Mouse (Mus musculus): ENCODE data around the gene Ccin. TPM values are rescaled to one million over a fixed set of nuclear protein-coding genes. Genes with fewer than 3 reads are reported as not detected.
A peak's percentile ranks its signal among the peaks of the same experiment; 100 is the strongest.

Gene Ccin
- polyA plus RNA-seq, 1 experiment from 2014 or later, result not detected

DNA sequence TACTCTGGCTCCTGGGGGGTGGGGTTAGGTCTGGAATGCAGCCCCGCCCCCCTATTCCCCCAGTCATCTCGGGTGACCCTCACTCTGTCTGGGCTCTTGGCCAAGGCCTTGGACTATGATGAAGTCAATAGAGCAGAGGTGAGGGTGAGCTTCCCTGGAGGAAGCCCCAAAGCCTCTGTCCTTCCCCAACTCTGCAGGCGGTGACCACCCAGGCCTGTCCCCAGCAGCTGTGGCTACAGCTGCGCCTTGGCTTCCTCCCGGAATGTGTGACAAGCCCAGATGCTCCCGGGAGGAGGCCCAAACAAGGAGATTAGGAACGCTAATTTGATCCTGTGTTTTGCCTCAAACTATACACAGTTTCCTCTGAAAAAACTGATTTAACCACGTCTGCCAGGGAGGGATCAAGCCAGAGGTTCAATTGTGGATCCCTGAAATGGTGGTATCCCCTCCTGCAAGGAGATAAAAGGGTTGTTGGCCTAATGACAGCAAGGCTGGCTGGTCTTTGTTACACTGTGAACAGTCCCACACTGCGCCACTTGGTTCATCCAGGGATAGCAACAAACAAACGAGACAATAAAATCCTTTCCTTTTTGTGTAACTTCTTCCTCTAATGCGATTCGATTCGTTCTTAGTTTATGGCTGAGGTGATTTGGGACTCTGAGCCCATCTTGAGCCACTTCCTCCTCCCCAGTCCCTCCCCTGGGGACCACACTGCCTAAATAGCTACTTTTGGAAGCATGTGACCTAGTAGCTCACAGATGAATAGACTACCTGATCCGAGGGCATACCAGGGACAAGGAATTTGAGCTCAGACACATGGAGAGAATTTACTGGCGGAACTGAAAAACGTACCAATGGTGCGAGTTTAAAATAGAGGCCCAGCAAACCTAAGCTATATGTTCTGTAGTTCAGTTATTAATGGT is 4.5 kb upstream of the Ccin start:
- H3K27me3 ChIP-seq (ENCODE audit: insufficient read depth, low read length), result no peaks in the 10 kb centered on the region
- DNase-seq, result peak; percentile 61
- H3K9me3 ChIP-seq (ENCODE audit: low read length), result no peaks in the 10 kb centered on the region
- H3K27ac ChIP-seq (ENCODE audit: low read depth), result peak overlapping the region; percentile 50
- peaks cover 2% of the 10 kb centered on the region; the same call in 1 of the 2 replicates for H3K36me3 ChIP-seq (replicated peaks; ENCODE audit: insufficient read depth, low read length)
- H3K4me2 ChIP-seq (ENCODE audit: low read depth, low read length), result no peak overlapping the region
- peak; percentile 18; the same call in 1 of the 2 replicates for ATAC-seq
- TF ChIP-seq EP300 (IDR thresholded peaks at IDR 0.05; ENCODE audit: low read depth) (peak; percentile 44; the same call in 1 of the 2 replicates), CTCF (IDR thresholded peaks at IDR 0.05; ENCODE audit: low read depth) (no peak)
- H3K4me3 ChIP-seq (ENCODE audit: low read depth, low read length), result no peak overlapping the region
- H3K9ac ChIP-seq (replicated peaks), result 0 out of 2 replicates have a peak overlapping the region, but pooled peaks have one; percentile 6
- H3K4me1 ChIP-seq (ENCODE audit: insufficient read depth), result peaks cover 33% of the 10 kb centered on the region
- WGBS (ENCODE audit: insufficient replicate concordance), result 55% methylated on average over 17 of the region's 17 CpGs

DNA sequence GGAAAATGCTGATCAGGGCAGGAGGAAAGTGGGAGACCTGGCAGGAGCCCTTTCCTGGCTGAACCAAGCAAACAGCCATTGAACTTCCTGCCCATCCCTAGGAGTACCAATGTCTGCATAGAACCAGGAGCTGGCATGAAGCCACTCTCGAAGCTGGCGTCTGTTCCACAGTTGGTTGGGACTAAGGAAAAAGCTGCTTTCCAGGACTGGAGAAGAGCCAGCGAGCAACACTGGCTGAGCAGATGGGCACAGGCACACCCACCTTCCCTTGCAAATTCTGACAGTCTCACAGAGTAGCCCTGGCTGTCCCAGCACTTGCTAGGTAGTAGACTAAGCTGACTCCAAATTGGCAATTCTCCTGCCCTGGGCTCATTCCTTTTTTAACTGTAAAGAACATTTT is 3.5 kb upstream of the Ccin start:
- H3K4me2 ChIP-seq (ENCODE audit: low read depth, low read length), result no peak overlapping the region
- TF ChIP-seq CTCF (IDR thresholded peaks at IDR 0.05; ENCODE audit: low read depth) (no peak), EP300 (IDR thresholded peaks at IDR 0.05; ENCODE audit: low read depth) (no peak)
- H3K27me3 ChIP-seq (ENCODE audit: insufficient read depth, low read length), result no peaks in the 10 kb centered on the region
- no peak overlapping the region for H3K9ac ChIP-seq (replicated peaks)
- no peaks in the 10 kb centered on the region; the same call in 1 of the 2 replicates for H3K36me3 ChIP-seq (replicated peaks; ENCODE audit: insufficient read depth, low read length)
- DNase-seq (peak; percentile 14), ATAC-seq (no peak)
- 82% methylated on average over 3 of the region's 3 CpGs for WGBS (ENCODE audit: insufficient replicate concordance)
- H3K4me1 ChIP-seq (ENCODE audit: insufficient read depth), result peaks cover 23% of the 10 kb centered on the region
- no peak overlapping the region for H3K27ac ChIP-seq (ENCODE audit: low read depth)
- no peaks in the 10 kb centered on the region for H3K9me3 ChIP-seq (ENCODE audit: low read length)
- H3K4me3 ChIP-seq (ENCODE audit: low read depth, low read length), result no peak overlapping the region

DNA sequence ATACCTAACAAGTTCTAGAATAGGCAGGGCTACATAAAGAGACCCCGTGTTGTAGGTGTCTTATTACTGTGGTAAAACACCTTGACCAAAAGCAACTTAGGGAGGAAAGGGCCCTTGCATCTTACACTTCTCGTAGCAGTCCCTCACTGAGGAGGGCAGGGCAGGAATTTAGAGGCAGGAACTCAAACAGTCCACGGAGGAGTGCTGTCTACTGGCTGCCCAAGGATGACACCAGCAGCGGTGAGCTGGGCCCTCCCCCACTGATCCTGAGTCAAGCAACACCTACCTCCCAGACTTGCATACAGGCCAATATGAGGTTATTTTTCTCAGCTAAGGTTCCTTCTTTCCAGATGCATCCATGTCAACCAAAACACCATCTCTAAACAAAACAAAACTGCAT is 3.0 kb upstream of the Ccin start:
- no peak overlapping the region for H3K4me3 ChIP-seq (ENCODE audit: low read depth, low read length)
- no peaks in the 10 kb centered on the region for H3K27me3 ChIP-seq (ENCODE audit: insufficient read depth, low read length)
- H3K36me3 ChIP-seq (replicated peaks; ENCODE audit: insufficient read depth, low read length), result no peaks in the 10 kb centered on the region; the same call in 1 of the 2 replicates
- peaks cover 20% of the 10 kb centered on the region for H3K4me1 ChIP-seq (ENCODE audit: insufficient read depth)
- ATAC-seq (no peak), DNase-seq (peak; percentile 12)
- no peak overlapping the region for H3K27ac ChIP-seq (ENCODE audit: low read depth)
- no peak for TF ChIP-seq CTCF (IDR thresholded peaks at IDR 0.05; ENCODE audit: low read depth)
- 86% methylated on average over 4 of the region's 4 CpGs for WGBS (ENCODE audit: insufficient replicate concordance)
- no peak overlapping the region for H3K9ac ChIP-seq (replicated peaks)
- H3K4me2 ChIP-seq (ENCODE audit: low read depth, low read length), result no peak overlapping the region
- H3K9me3 ChIP-seq (ENCODE audit: low read length), result no peaks in the 10 kb centered on the region

GRCm38 (mm10) chr4:43980846-43981245 is 2.4 kb upstream of the Ccin start:
- Histone ChIP-seq H3K4me3 (ENCODE audit: low read depth, low read length) (no peak overlapping the region), H3K4me1 (ENCODE audit: insufficient read depth) (peaks cover 20% of the 10 kb centered on the region), H3K9ac (replicated peaks) (no peak overlapping the region), H3K27me3 (ENCODE audit: insufficient read depth, low read length) (no peaks in the 10 kb centered on the region), H3K36me3 (replicated peaks; ENCODE audit: insufficient read depth, low read length) (no peaks in the 10 kb centered on the region; the same call in 1 of the 2 replicates), H3K9me3 (ENCODE audit: low read length) (no peaks in the 10 kb centered on the region), H3K27ac (ENCODE audit: low read depth) (no peak overlapping the region), H3K4me2 (ENCODE audit: low read depth, low read length) (no peak overlapping the region)
- TF ChIP-seq EP300 (IDR thresholded peaks at IDR 0.05; ENCODE audit: low read depth) (no peak), CTCF (IDR thresholded peaks at IDR 0.05; ENCODE audit: low read depth) (no peak)
- ATAC-seq, result no peak
- peak; percentile 8 for DNase-seq
- 91% methylated on average over 6 of the region's 6 CpGs for WGBS (ENCODE audit: insufficient replicate concordance)

DNA sequence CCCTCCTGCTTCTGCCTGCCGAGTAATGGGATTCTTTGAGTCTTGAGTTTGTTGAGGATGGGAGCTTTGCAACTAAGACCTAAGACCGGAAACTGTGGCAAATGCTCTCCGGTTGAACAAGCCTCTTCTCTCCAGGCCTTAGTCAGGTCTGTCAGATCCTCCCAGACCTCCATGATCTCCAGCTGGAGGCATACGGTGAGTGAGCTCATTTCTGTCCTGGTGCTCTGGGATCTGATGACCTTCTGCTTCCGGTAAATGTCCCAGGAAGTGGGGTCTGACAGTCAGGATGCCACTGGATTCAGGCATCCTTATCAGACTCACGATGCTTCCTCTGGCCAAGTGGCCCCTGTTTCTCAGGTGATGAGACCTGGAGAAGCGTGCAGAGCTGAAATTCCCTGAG is 2.0 kb upstream of the Ccin start:
- ATAC-seq (no peak), DNase-seq (peak; percentile 10)
- Histone ChIP-seq H3K27me3 (ENCODE audit: insufficient read depth, low read length) (no peaks in the 10 kb centered on the region), H3K9me3 (ENCODE audit: low read length) (no peaks in the 10 kb centered on the region), H3K4me2 (ENCODE audit: low read depth, low read length) (no peak overlapping the region), H3K27ac (ENCODE audit: low read depth) (no peak overlapping the region), H3K36me3 (replicated peaks; ENCODE audit: insufficient read depth, low read length) (no peaks in the 10 kb centered on the region), H3K4me3 (ENCODE audit: low read depth, low read length) (no peak overlapping the region), H3K9ac (replicated peaks) (no peak overlapping the region), H3K4me1 (ENCODE audit: insufficient read depth) (peaks cover 17% of the 10 kb centered on the region)
- no peak for TF ChIP-seq EP300 (IDR thresholded peaks at IDR 0.05; ENCODE audit: low read depth)
- TF ChIP-seq CTCF (IDR thresholded peaks at IDR 0.05; ENCODE audit: low read depth), result no peak
- WGBS (ENCODE audit: insufficient replicate concordance), result 75% methylated on average over 7 of the region's 7 CpGs

DNA sequence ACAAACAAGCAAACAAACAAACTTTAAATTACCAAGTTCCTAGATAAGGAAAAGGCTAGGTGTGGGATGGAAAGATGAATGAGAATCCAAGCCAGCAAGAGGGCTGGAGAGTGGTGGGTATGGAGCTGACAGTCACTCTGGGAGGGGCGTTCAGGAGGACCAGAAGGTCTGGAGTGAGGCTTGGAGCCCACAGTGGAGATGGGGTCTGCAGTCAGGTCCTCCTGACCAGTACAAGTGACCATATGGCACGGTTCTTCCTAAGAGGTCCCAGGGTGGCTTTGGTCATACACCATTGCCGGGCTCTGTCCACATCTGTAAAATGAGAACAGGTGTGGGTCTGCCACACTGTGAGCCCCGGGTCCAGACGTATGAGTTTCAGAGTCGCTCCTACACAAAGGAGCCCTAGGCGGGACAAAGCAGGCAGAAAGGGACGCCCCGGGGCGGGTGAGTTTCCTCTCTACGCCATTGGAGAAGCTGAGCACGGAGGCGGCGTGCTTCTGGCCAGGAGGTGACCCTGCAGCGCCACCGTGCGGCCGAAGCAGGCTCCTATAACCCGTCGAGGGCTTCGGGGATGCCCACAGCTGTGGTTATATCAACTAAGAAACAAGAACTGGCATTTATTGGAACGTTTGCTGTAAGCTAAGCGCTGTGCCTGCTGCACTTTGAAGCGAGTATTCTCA is 1.1 kb upstream of the Ccin start:
- TF ChIP-seq EP300 (IDR thresholded peaks at IDR 0.05; ENCODE audit: low read depth) (peak; percentile 49; the same call in 1 of the 2 replicates), CTCF (IDR thresholded peaks at IDR 0.05; ENCODE audit: low read depth) (peak; percentile 99)
- peak overlapping the region; percentile 31 for H3K4me3 ChIP-seq (ENCODE audit: low read depth, low read length)
- H3K27me3 ChIP-seq (ENCODE audit: insufficient read depth, low read length), result no peaks in the 10 kb centered on the region
- H3K9ac ChIP-seq (replicated peaks), result peak overlapping the region; percentile 47
- peaks cover 17% of the 10 kb centered on the region for H3K4me1 ChIP-seq (ENCODE audit: insufficient read depth)
- ATAC-seq (peak; percentile 93), DNase-seq (peak; percentile 96)
- no peak overlapping the region for H3K27ac ChIP-seq (ENCODE audit: low read depth)
- no peaks in the 10 kb centered on the region for H3K9me3 ChIP-seq (ENCODE audit: low read length)
- 3% methylated on average over 24 of the region's 24 CpGs for WGBS (ENCODE audit: insufficient replicate concordance)
- no peaks in the 10 kb centered on the region for H3K36me3 ChIP-seq (replicated peaks; ENCODE audit: insufficient read depth, low read length)
- peak overlapping the region; percentile 69 for H3K4me2 ChIP-seq (ENCODE audit: low read depth, low read length)

Data from liver, postnatal 0 days (tissue).